Mouse (Mus musculus) kidney, adult 18-20 months (tissue): ENCODE measurements around the gene Crot.
A peak's percentile ranks its signal among the peaks of the same experiment; 100 is the strongest.
"Not testable (repeated sequence)": the region's sequence is repeated elsewhere in the genome, so short reads cannot be mapped to it uniquely, and the experiment has no call there.

Source experiments
- DNase-seq: peaks from one replicate; pipeline ENCODE4 v3.0.0; 2021

The Crot gene

DNA sequence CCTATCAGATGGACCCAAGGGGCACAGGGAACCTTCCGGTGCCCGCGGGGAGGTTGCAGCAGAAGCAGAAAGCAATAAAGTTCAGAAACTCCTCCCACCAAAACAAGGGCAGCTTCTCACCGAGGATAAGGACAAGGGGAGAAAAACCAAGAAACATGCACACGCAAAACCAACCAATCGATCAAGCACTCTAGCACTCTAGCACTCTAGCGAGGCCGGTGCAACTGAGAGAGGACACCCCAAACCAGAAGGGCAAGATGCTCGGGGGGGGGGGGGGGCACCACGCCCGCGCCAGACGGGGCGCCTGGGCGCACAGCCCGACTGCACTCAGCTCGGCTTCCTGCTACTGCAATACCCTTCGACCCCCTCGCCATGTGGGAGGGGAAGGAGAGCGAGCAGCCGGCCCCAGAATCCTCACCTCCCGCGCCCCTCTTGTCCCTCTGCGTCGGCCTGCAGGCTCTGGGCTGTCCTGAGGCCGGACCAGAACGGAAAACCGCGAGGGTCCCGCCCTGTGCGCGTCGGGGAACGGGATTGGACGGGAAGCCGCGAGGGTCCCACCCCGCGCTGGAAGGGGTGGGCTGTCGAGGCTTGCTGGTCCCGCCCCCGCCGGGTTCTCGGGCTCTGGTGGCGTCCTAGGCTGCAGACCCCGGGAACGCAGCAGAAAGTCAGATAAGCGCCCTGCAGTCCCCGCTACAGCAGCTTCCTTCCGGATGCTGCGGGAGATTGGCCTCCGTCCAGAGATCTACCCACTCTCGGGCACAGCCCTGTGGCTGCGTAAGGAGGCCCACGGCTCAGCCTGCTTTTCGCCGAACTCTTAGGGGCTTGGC lies at the start of gene Crot:
Gene Crot (minus strand): TSS at position 639 of the 827 bp plus-strand sequence.
- DNase-seq: peak; percentile 93

DNA sequence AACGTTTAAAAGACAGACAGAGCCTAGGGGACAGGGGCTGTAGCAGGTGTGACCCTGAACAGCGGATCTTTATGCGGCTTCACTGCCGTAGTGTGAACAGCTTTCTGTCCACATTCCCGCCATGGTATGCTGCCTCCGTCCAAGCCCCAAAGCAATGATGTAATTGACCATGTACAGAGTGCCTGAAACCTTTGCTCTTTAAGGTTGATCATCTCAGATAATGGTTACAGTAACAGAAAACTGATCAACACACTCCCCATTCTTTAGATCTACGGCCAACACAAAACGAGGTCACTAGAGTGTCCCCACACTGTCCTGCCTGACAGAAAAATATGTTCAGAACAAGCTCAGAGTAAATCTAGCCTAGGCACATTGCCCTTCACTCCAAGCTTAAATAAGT lies 48.8 kb upstream of the Crot start:
- no peak for DNase-seq

DNA sequence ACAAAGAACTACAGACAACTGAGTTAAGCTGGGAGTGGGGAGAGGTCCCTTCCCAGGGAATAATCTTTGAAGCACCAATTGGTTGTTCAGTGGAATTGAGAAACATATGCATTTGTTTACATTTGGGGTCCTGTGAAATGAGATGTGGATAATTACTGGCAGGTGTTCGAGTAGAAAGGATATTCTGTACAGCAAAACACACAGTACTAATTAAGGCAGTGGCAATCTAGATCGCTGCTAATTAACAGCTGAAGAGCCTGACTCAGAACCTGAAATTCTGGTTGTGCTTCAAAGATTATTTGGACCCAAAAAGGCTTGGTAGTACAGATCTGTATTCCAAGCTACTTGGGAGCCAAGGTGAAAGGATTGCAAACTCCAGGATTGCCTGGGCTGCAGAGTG lies 47.7 kb upstream of the Crot start:
- DNase-seq: no peak

DNA sequence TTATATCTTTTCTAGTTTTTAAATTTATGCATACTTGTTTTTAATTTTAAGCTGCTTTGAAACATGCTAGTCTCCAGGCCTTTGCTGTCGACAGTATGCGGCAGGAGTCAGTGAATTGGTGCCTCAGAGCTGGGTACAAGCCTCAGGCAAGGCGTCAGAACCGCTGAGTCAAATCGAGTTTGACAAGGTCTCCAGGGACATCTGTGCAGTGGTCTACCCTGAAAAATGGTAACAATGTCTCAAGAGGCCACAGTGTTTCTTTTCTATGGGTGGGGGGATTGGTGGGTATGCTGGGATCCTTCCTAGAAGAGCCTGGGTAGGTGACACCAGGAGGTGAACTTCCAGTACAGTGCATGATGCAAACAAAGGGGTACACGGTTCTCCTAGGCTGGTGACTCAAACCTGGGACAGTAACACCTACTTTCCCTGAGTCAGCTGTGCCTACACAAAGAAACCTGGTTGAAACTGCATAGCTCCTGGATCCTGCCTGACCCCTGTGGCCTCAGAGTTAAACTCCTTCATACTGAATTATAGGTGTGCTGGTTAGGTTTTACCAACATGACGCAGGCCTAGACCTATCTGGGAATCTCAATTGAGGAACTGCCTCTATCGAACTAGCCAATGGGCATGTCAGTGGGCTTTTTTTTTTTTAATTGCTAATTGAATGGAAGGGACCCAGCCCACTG lies 46.6 kb upstream of the Crot start:
- DNase-seq: no peak

DNA sequence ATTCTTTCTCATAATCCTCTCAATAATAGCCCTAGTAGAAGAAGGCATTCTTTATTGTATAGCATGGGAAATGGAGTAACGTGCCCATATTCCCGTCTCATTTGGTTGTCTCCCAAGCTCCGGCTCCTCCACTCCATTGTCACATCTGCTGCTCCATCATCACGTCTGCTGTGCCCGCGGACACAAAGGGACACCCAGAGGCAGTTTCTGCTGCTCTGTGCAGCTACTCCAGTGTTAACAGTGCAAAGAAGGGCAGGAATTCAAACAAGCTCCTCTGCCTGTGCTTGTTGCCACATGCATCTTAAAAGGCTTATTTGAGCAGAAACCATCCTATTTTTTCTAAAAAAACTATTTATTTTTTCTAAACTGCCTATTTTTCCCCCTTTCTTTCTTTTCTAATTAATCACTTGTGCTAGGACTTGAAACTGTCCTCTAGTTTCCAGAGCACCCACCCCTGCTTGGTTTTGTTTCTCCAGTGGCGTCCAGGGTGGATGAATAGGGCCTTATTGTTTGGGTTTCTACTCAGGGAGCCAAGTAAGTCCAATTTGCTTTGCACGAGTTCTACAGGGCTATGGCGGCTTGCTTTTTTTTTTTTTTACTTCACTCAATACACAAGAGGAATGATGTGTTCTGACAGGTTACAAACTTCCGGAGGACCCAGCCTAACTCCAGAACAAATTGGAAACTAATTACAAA lies 45.7 kb upstream of the Crot start:
- no peak for DNase-seq

DNA sequence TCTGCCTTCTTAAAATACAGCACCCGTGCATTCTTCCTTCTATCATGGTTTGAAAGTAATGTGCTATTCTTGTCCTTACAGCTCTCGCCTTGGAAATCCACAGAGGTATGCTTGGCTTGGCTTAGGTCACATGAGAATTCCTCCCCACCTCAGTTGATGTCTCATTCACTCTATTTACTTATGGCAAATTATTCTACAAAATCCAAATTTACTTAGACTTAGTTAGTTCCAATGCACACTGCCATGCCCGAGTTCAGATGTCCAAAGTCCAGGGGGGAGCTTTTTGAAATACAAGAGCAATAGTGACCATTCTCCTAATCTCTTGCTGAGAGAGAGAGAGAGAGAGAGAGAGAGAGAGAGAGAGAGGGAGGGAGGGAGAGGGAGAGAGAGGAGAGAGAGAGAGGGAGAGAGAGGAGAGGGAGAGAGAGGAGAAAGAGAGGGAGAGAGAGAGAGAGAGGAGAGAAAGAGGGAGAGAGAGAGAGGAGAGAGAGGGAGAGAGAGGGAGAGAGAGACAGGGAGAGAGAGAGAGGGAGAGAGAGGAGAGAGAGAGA lies 43.6 kb upstream of the Crot start:
- no peak for DNase-seq

DNA sequence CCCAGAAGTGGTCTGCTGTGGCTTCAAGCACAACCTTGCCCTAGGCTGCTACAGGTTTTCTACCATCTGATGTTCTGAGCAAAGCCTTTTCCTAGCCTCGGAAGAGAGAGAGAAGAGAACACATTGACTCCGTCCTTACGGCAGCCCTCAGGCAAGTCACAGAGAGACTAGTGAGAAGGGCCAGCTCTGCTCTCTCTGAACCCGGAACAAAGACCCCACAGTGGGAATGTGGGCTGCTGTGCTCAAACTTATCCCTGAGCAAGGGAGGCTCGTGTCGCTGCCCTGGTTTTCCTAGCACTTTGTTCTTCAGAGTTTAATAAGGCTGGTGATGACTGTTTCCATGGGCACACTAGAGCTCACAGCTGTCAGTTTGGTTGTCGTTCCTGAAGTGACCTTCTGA lies 42.9 kb upstream of the Crot start:
- DNase-seq: no peak

DNA sequence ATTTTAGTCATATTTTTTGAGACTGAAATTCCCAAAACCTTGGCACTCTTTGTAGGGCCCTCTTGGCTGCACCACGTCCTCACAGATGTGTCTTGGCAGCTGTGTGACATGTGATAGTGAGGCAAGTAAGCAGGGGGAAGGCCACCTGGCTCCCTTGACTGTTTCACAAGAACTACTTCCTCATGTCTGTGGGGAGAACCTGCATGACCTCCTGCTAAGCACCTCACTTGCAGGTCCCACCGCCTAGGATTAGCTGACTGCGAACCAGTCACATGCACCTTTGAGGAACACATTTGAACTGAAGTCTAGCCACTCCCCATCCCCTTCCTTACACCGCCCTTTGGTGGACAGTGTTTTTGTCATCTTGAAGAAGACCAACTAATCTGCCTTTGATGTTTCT lies 40.2 kb upstream of the Crot start:
- no peak for DNase-seq

DNA sequence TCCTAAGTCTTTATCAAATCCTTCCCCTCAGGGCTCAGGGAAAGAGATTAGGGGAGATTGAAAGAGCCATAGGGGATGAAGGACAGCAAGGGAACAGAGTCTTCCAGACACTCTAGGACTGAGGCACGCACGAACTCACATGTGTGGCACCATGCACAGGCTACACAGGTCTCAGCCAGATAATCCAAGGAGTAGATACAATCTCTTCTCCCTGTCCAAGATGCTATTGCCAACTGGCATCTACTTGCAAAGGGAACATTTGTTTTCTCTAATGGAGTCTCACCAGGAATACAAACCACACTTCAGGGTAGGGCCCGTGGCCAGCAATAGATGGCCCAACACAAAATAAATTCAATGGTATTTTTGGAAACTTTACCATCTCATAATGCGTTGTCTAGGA lies 38.3 kb upstream of the Crot start:
- no peak for DNase-seq

DNA sequence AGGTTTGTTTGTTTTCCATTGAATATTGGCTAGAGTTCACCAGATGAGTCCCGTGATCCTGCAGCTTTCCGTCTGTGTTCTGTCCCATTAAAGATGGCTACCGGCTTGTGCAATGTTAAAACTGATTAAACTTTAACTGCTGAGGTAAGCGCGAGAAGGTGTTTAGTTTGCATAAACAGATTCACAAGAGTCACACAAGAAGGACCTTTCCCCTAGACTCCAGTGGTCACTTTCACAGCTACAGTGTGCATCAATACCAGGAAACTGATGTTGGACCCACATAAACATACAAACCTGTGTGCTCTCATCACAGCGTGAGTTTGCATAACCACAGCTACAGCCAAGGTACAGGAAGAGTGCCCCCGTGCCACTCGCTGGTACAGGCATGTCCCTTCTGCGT lies 37.4 kb upstream of the Crot start:
- DNase-seq: peak; percentile 47

DNA sequence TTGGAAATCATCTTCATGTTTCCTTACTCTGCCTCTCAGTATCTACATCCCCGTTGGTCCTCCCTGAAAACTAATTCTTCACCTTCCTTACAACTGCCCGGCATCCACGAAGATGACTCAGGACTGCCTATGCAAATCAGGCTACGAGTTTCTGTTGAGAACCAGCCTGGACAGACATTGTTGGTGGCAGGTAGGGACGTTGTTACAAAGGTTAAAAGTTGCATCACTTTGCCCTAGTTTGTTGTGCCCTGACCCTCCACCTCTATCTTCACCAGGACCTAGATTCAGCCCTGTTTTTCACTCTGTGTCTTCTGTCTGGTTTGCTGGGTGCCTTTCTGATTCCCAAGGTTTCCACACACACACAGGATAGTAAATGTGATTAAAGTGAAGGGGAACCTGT lies 36.7 kb upstream of the Crot start:
- no peak for DNase-seq

DNA sequence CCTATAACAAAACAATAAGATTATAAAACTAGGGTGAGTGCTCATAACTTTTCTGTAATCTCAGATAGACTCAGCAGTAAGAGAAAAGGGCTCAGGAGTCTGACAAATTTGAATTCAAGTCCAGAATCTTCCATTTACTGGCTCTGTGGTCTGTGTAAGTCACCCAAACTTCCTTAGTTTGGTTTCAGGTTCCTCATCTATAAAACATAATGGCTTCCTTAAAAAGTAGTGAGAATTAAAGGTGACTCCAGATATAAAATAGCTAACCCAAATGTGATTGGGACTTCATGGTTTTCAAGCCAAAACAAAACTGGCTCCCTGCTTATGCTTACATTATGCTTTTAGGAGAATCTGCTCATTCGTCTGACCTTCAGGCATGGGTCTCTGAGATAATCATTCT lies 35.5 kb upstream of the Crot start:
- no peak for DNase-seq

DNA sequence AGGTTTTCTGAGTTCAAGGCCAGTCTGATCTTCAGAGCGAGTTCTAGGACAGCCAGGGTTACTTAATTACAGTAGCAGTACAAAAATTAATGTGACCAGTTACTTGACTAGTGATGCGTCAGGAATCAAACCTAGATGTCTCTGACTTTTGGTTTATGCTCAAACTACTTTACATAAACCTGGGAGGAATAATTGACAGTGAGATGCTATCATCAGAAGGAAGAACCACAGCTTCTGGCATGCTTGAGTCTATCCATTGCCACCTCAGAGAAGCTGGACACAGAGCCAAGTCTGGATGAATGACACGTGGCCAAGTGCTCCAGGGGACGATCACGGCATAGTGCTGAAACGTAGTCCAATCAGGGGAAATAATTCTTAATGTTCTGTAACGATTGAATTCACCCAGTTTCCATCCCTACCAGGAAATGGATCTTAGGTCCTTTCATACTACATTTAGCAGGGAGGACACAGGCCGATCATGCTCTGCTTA lies 35.0 kb upstream of the Crot start:
- DNase-seq: no peak

DNA sequence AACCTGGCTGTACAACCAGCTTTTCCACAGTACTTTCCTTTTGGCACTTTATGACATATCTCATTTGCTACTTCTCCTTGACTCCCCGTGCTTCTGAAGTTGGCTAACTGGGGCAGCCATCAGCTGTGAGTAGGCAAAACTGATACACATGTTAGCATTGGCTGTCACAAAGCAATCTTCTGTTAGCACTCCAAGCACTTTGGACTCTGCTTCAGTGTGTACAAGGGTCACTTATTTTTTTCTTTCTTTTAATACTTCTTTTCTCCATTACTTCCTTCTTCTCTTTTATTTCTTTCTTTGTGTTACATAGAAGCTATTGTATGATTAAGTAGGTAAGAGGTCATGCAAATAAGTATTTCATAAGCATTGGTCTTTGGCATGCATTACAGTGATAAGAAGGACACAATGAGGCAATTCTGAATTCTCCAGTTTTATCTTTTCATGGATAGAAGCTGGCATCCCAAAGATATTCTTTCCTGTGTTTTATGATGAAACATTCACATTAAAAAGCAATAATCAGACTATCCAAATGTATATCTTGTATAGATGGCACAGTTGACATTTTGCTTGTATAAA lies 31.2 kb upstream of the Crot start:
- no peak for DNase-seq

DNA sequence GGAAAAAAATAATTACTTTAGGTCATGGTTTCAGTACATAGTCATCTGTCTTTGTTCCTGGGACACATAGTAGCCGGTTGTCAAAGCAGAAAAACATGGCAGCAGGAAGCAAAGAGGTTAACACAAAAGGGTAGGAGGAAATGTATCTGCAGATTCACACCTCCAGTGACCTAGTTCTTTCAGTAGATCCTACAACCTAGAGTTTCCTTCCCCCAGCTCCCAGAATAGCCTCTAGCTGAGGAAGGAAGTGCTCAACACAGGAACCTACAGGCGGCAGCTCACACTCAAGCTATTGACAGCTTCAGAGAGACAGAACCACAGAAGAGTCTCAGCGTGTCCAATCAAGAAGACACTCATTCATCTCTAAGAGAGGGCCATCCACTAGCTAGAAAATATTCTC lies 18.2 kb upstream of the Crot start:
- no peak for DNase-seq

DNA sequence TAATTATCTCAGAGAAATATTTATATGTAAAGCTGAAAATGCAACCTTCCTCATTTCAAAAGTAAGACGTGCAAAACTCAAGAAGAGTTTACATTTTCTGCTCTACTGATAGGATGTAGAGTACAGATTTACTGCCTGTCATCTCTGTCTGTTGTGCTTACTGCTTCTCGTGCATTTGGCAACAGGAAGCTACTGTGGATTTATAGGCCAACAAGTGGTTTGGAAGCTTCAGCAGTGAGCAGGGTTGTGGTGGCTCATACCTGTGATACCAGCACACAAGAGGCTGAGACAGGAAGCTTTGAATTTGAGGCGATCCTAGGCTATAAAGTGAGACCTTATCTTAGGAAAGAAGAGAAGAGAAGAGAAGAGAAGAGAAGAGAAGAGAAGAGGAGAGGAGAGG lies 17.6 kb upstream of the Crot start:
- DNase-seq: no peak

DNA sequence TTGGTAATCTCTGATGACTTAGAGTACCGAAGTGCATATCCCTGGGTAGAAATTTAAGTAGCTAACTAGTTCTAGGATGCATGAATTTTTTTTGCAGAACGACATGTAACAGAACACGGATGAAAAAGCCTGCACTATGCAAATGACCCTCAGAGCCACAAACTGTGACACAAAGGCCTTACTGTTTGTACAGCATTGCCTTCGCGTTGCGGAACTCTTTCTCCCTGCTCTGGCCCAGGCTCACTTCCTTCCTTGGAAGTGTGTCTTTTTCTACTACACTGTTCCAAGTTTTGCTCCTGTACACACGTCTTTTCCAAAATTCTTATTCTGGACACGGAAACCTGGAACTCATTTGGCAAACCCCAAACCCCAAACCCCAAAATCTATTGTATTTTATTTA lies 14.2 kb upstream of the Crot start:
- DNase-seq: no peak

DNA sequence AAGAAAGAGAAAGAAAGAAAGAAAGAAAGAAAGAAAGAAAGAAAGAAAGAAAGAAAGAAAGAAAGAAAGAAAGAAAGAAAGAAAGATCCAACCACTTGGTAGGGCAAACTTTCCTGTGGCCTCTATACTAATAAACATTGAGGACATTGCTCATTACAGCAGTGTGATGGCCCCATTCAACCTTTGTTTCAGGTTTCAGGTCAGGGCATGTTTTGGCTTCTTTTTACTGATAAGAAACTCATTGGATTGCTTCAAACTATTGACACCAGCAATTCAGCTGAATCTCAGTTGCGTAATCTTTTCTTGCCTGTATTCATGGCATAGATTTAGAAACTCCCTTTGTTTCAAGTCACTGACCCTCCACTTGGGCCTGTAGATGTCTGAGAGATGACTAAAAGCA lies 13.0 kb upstream of the Crot start:
- DNase-seq: no peak

DNA sequence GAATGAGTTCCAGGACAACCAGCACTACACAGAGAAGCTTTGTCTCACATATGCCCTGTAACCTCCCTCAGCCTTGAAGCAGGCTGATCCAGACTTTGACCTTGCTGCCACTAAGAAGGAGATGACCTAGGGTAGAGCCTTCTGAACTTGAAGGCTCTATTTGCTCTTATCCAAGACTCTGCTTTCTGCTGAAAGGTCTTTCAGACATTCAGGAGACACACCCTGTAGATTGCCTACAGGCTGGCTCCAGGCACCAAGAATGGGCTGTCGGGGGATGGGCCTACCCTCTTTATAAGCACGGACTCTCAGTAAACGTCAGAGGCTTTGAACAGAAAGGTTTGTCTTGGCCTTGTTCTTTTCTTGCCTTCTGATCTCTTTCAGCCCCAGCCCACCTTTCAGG lies 9.5 kb upstream of the Crot start:
- not testable (repeated sequence) for DNase-seq

DNA sequence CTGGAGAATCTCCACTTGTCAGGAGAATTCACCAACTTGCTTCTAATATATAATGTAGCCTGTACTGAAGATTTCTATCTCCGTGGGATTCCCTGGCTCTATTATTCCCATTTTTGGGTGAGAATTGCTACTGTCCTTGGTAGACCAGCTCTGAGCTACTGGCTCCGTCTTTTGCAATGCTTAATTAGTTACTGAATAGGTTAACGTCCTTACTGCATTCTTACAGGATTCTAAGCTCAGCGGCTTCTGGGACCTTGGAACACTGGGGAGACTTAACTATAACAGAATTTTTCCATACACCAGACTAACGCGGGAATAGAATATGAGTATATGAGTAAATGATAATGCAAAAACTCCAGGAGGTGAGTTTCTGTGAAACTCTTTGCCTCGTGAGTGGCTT lies 2.9 kb upstream of the Crot start:
- not testable (repeated sequence) for DNase-seq

DNA sequence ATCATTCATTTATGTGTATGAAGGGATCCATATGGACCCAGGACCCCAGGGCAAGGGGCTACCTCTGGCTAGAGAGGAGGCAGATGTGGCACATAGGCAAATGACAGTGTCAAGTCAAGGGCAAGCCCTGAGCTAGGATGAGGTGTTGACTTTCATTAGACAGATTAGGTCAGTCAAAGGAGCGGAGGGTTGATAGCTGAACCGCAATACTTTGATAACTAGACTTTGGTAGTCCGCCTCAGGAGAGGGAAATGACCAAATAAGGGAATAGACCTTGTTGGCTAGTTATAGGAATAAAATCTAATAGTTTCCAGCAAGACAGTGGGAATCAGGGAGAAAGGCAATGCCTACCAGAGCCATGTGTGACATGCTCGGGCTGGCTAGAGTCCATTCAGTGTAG lies 2.0 kb upstream of the Crot start:
- DNase-seq: no peak

DNA sequence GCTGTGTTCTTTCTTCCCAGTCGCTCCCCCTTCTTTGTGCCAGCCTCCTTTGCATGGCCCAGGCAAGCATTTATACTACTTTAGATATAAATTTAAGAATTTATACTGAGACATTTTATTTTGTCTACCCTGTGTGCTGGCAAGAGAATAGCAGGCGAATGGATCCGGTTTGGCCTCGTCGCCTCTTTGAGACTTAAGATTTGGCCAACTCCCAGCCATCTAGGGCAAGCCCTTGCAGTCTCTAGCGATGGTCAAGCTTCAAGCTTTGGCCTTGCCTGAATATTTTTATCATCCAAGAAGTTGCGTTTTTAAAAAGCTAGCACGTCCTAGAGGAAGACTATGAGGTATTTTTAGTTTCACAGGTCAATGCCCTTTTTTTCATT lies 380 bp upstream of the Crot start:
- DNase-seq: no peak

DNA sequence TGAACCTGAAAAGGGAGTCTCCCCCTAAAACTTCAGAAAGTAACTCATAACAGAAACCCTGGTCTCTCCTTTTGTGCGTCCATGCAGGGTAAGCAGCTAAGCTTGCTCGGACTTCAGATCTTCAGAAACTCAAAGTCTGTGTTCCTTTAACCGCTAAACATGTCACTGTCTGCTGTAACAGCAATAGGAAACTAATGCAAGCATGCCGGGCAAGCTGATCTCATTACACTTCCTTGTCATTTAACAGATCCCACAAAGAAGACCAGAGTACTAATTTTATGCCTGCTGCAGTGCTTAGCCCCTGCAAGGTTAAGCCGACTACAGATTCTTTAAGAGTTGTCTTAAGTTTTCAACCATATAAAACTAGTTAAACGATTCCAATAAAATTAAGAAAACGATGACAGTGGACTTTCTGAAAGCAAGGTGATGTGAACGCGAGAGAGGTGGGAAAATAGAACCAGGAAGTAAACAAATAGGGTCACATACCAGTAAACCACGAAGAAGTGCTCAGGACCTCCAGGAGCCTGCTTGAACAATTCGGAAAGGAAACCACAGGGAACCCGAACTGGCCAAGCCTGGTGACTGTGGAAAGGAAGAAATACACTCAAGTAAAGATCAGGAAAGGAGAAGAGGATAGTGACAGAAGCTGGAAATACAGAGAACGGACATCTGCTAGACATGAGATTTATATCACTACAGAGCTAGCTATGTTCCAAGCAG lies 998 bp downstream of the Crot start:
- no peak for DNase-seq
